Mouse (Mus musculus) midbrain, embryonic 10.5 days (tissue): Measurements from ENCODE around the gene Bcl2l12. TPM values are rescaled to one million over a fixed set of nuclear protein-coding genes. Genes with fewer than 3 reads are reported as not detected.
"Not testable (repeated sequence)": the region's sequence is repeated elsewhere in the genome, so short reads cannot be mapped to it uniquely, and the experiment has no call there.

Experiments
- DNase-seq: peaks from one replicate; pipeline ENCODE4 v3.0.0-alpha.2; 2017; ENCODE audit warnings: low spot score
- H3K27ac ChIP-seq: fragments of 300-500 bp; sonication (generic); replicated peaks from 2 replicates; pipeline ENCODE4 v1.5.1; 2016; ENCODE audit warnings: mild to moderate bottlenecking
- H3K27me3 ChIP-seq: fragments of 300-500 bp; sonication (generic); 2 replicates; pipeline ENCODE4 v1.6.1; 2016; ENCODE audit warnings: low read depth, mild to moderate bottlenecking; ENCODE audit not compliant: poor library complexity, severe bottlenecking
- H3K36me3 ChIP-seq: fragments of 300-500 bp; sonication (generic); 2 replicates; pipeline ENCODE4 v1.6.1; 2016; ENCODE audit warnings: mild to moderate bottlenecking, moderate library complexity
- H3K4me1 ChIP-seq: fragments of 300-500 bp; sonication (generic); 2 replicates; pipeline ENCODE4 v1.6.1; 2016
- H3K4me3 ChIP-seq: fragments of 300-500 bp; sonication (generic); 2 replicates; pipeline ENCODE4 v1.5.1; 2016; ENCODE audit warnings: mild to moderate bottlenecking, moderate library complexity
- H3K9me3 ChIP-seq: fragments of 300-500 bp; sonication (generic); replicated peaks from 2 replicates; pipeline ENCODE4 v1.6.1; 2016; ENCODE audit warnings: mild to moderate bottlenecking
- WGBS: fragments of 180-500 bp; shearing (Covaris S2); methylation state at CpG from one replicate; pipeline ENCODE4 v1.1.7; 2016; 5-methylcytosine and 5-hydroxymethylcytosine counted together
- polyA plus RNA-seq: library from polyadenylated mRNA; unstranded; fragments of >200 nt; fragmentation: Nextera tagmentation; extraction: Ambion mirVana; gene quantifications from 2 replicates; pipeline ENCODE4 v1.2.1, GENCODE M21; 2016

Gene Bcl2l12
- polyA plus RNA-seq, 1 experiment from 2014 or later = 77.4 TPM

DNA sequence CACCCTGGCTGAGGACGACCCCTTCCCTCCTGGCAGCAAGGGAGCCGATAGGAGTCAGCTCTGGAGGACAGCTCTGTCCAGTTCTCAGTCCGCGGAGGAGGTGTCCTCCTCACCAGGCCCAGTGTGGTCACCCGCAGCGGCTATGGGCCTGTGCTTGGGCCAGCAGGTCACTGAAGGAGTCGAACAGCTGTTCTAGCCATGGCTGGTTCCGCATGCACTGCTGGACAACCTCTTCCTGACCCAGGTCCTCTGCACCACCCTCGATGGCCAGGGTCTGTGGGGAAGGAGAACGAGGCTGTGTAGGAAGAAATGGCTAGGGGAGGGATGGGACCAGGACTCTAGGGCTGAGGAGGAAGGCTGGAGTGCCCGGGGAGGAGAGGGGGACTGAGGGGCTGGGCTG lies 29.8 kb upstream of the Bcl2l12 start:
- Histone ChIP-seq H3K9me3 (no peaks in the 10 kb centered on the region), H3K27ac (no peak overlapping the region), H3K4me1 (peaks cover 9% of the 10 kb centered on the region; the same call in 1 of the 2 replicates), H3K4me3 (peak overlapping the region; percentile 17; the same call in 1 of the 2 replicates), H3K27me3 (no peaks in the 10 kb centered on the region), H3K36me3 (peaks cover 72% of the 10 kb centered on the region)
- no peak for DNase-seq
- 97% methylated on average over 11 of the region's 11 CpGs for WGBS

DNA sequence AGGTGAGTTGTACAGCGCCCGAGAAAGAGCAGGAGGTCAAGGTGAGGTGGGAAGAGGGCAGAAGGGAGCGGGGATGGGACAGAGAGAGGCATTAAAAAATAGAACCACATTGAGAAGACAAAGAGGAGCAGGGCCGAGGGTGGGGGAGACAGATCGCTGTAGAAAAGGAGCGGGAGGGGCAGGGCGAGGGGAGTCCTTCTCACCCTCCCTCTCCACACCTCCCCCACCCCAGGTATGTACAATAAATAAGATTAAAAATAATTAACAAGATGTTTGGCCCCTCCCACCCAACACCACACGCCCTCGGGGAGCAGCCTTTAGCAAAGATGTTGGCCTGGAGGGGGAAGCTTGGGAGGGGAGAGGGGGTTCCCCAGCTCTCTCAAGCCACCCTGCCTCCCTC lies 29.2 kb upstream of the Bcl2l12 start:
- Histone ChIP-seq H3K36me3 (peaks cover 66% of the 10 kb centered on the region), H3K9me3 (no peaks in the 10 kb centered on the region), H3K27me3 (no peaks in the 10 kb centered on the region), H3K27ac (no peak overlapping the region), H3K4me3 (no peak overlapping the region), H3K4me1 (peaks cover 9% of the 10 kb centered on the region; the same call in 1 of the 2 replicates)
- DNase-seq = no peak
- 91% methylated on average over 9 of the region's 9 CpGs for WGBS

DNA sequence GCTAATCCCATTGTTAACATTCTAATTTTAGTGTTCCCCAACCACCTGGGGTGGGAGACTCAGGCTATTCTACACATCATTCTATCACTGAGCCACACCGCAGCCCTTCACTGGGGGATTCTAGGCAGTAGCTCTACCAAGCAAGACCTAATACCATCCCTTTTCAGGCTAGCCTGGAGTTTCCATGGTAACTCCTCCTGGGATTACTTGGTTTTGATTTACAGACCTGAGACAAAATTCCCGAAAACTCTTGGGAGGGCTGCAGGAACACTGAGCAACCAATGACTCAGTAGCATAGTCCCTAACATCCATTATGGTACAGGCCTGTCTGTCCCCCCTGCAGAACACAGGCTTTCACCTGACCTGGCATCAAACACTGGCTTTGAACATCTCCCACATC lies 27.7 kb upstream of the Bcl2l12 start:
- Histone ChIP-seq H3K27me3 (no peaks in the 10 kb centered on the region), H3K4me1 (peaks cover 10% of the 10 kb centered on the region), H3K4me3 (no peak overlapping the region), H3K36me3 (peaks cover 51% of the 10 kb centered on the region), H3K27ac (no peak overlapping the region), H3K9me3 (no peaks in the 10 kb centered on the region)
- no peak for DNase-seq
- 63% methylated on average over 2 of the region's 2 CpGs for WGBS

DNA sequence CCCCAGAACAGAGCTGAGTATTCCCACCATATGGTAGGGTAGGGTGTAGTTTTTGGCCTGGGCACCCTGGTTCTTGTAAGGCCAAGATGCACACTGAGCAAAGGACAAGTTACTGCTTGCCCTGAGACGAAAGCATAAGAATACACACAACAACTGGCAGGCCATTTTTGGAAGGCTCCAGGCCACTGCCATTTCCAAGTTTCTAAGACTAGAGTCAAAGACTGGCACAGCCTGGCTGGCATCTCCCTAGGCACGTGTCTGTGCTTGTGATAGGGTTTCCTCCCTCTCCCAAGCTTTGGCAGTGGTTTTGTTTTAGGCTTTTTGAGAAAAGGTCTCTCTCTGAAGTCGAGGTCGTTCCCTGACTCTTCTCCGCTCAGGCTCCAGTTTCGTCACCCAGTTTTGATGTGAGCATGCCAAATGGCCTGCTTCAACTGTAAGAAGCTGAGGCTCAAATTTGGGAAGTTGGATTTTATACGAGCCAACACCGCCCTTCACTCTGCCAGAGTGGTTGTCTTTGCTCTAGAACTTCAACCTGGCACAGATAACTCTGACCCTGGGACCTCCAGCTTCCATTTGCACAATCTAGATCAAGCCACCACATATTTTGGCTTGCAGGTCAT lies 27.2 kb upstream of the Bcl2l12 start:
- H3K4me3 ChIP-seq = no peak overlapping the region
- peaks cover 13% of the 10 kb centered on the region for H3K4me1 ChIP-seq
- WGBS = 82% methylated on average over 8 of the region's 8 CpGs
- H3K9me3 ChIP-seq = no peaks in the 10 kb centered on the region
- no peak for DNase-seq
- no peaks in the 10 kb centered on the region; the same call in 1 of the 2 replicates for H3K27me3 ChIP-seq
- no peak overlapping the region for H3K27ac ChIP-seq
- H3K36me3 ChIP-seq = peaks cover 45% of the 10 kb centered on the region

DNA sequence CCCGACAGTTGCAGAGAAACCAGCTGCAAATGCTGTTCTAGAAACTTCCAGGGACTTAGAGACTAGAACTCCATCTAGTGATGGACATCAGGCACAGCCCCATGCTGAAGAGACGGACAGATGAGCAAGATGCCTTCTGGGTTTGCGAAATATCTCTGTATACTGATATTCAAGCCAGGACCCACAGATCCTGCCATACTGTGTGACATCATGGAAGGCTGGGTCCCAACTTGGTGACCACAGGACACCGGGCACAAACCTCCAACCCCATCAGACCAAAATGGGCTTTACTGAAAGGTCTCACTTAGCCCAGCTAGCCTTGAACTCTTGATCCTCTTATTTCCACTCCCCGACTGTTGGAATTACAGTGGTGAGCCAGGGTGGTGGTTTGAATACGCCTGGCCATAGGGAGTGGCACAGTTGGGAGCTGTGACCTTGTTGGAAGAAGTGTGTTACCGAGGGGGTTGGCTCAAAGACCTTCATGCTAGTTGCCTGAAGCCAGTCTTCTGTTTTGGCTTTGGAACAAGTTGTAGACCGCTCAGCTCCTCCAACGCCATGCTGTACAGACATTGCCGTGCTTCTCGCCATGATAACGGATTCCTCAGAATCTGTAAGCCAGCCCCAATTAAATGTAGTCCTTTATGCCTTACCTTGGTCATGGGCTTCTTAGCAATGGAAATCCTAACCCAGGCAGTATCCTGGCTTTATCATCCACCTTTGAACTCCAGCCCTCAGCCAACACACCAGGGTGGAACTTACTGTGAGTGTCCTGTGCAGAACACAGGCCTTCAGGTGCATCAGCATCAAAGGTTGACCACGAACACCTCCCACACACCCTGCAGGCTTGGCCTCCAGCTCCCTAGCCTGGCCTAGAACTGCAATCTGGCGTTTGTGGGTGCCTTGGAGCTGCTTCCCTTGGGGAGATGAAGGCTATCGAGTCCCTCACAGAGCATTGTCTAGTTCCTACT lies 26.1 kb upstream of the Bcl2l12 start:
- Histone ChIP-seq H3K27me3 (peaks cover 11% of the 10 kb centered on the region; the same call in 1 of the 2 replicates), H3K27ac (no peak overlapping the region), H3K4me3 (no peak overlapping the region), H3K9me3 (no peaks in the 10 kb centered on the region), H3K36me3 (peaks cover 34% of the 10 kb centered on the region), H3K4me1 (peaks cover 18% of the 10 kb centered on the region)
- WGBS = 89% methylated on average over 15 of the region's 15 CpGs
- no peak for DNase-seq

DNA sequence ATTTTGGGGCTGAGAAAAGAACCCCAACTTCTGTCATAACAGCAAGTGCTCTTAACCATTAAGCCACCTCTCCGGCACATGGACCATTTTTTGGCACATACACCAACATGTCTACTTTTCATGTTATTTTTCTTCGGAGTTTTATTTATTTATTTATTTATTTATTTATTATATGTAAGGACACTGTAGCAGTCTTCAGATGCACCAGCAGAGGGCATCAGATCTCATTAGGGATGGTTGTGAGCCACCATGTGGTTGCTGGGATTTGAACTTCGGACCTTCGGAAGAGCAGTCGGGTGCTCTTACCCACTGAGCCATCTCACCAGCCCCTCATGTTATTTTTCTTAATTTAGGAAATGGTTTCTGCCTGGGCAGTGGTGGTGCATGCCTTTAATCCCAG lies 25.2 kb upstream of the Bcl2l12 start:
- not testable (repeated sequence) for H3K4me3 ChIP-seq, DNase-seq, H3K27ac ChIP-seq, H3K9me3 ChIP-seq
- peaks cover 27% of the 10 kb centered on the region for H3K4me1 ChIP-seq
- H3K36me3 ChIP-seq = peaks cover 25% of the 10 kb centered on the region
- WGBS = 86% methylated on average over 5 of the region's 5 CpGs
- H3K27me3 ChIP-seq = peaks cover 20% of the 10 kb centered on the region

DNA sequence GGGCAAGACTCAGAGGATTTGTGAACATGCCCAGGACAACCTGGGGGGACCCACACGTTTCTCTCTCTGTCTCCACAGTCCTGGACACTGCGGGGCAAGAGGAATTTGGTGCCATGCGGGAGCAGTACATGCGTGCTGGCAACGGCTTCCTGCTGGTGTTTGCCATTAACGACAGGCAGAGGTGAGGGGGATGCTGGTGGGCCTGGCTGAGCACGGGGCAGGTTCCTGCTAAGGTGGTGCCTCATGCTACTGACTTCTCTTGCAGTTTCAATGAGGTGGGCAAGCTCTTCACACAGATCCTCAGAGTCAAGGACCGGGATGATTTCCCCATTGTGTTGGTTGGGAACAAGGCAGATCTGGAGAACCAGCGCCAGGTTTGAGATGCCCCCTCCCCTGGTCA lies 21.7 kb upstream of the Bcl2l12 start:
- no peaks in the 10 kb centered on the region for H3K36me3 ChIP-seq
- 78% methylated on average over 9 of the region's 9 CpGs for WGBS
- peaks cover 41% of the 10 kb centered on the region for H3K4me1 ChIP-seq
- no peak overlapping the region for H3K27ac ChIP-seq
- no peak for DNase-seq
- peaks cover 24% of the 10 kb centered on the region for H3K27me3 ChIP-seq
- no peaks in the 10 kb centered on the region for H3K9me3 ChIP-seq
- peak overlapping the region; percentile 7; the same call in 1 of the 2 replicates for H3K4me3 ChIP-seq

DNA sequence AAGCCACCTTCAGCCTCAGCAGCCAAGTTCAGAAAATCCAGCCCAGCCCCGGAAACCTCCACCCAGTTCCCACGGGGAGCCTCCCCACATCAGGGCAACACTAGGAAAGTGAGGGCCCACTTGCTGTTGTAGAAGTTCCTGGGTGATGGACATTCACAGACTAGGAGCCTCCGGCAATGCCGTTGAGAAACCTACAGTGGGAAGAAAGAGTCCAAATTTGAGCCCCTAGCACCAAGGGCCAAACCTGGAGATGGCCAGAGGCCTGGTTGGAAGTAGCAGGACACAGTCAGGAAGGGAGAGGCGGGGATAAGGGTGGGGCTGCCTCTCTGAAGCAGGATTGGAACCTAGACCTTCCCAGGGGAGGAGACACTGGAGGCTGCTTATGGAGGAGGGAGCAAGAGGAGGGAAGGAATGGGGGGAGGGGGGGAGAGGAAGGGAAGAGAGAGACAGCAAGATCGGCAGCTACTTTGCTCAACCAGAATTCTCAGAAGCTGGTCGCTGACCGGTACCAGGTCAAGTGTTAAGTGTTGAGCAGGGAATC lies 20.6 kb upstream of the Bcl2l12 start:
- Histone ChIP-seq H3K27ac (no peak overlapping the region), H3K9me3 (no peaks in the 10 kb centered on the region), H3K36me3 (0 out of 2 replicates have a peak, but pooled peaks cover 1% of the 10 kb centered on the region), H3K27me3 (peaks cover 24% of the 10 kb centered on the region), H3K4me3 (peak overlapping the region; percentile 72), H3K4me1 (peaks cover 53% of the 10 kb centered on the region)
- no peak for DNase-seq
- 42% methylated on average over 8 of the region's 8 CpGs for WGBS

DNA sequence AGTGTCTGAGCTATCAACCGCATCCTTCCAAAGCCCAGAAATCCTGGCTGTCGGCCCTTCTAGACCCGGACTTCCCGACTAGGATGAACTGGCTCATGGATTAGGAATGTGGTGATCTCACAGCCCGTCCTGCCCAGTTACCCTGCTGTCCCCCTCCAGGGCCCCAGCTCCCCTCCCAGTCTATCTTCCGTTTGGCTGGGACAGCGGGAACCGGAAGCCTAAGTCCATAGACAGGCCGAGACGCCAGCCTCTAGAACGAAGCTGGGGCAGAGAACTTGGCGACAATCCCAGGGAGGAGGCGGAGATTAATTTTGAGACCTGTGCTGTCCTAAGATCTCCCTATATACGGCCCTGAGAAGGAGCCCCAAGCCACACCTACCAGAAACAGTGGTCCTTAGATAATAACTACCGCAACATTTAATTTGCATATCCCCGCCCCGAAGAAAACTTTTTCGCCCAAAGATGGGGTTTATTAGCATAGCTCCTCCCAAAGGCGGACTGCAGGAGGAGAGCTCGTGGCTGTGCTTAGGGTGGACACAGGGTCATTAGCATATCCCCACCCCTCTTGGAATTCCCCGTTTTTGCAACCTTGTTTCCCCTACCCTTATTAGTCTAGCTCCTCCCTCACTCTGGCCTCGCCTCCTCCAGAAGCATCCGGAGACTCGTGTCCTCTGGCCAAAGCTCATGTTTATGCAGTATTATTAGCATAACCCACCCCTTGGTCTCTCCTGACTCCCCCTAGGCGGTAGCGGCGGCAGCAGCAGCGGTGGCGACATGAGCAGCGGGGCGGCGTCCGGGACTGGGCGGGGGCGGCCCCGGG lies 18.9 kb upstream of the Bcl2l12 start, which contains the start of gene Rras:
Gene Rras, plus strand, starts transcription at position 720 of the 820 bp plus-strand sequence.
- WGBS = under 1% methylated on average over 36 of the region's 36 CpGs
- H3K27me3 ChIP-seq = peaks cover 24% of the 10 kb centered on the region
- peak within 1 kb of the TSS; percentile 72 for H3K4me3 ChIP-seq
- H3K36me3 ChIP-seq = peaks cover 16% of the 10 kb centered on the region
- H3K9me3 ChIP-seq = no peaks in the 10 kb centered on the region
- H3K4me1 ChIP-seq = peaks cover 54% of the 10 kb centered on the region
- H3K27ac ChIP-seq = peak within 1 kb of the TSS; percentile 89
- peak; percentile 90 for DNase-seq

DNA sequence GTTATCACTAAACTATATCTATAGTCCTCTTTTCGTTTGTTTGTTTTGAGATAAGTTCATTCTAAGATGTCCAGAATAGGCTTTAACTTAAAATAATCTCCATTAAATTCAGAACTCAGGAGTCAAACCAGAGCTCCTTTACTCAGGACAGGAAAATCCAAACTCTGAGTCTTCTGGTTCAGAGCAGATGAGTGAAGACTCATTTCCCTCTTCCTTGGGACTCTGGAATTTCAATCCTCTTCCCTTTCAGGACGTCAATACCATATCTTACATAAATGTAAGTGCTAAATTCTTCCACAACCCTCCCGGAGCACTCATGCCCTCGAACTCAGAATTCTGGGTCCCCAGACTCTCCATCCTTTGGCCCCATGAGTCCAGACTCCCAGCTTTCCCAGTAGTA lies 18.2 kb upstream of the Bcl2l12 start:
- Histone ChIP-seq H3K9me3 (no peaks in the 10 kb centered on the region), H3K4me1 (peaks cover 54% of the 10 kb centered on the region), H3K36me3 (peaks cover 23% of the 10 kb centered on the region), H3K27ac (peak overlapping the region; percentile 89), H3K27me3 (peaks cover 24% of the 10 kb centered on the region), H3K4me3 (peak overlapping the region; percentile 72)
- DNase-seq = no peak
- 2% methylated on average over 4 of the region's 4 CpGs for WGBS

DNA sequence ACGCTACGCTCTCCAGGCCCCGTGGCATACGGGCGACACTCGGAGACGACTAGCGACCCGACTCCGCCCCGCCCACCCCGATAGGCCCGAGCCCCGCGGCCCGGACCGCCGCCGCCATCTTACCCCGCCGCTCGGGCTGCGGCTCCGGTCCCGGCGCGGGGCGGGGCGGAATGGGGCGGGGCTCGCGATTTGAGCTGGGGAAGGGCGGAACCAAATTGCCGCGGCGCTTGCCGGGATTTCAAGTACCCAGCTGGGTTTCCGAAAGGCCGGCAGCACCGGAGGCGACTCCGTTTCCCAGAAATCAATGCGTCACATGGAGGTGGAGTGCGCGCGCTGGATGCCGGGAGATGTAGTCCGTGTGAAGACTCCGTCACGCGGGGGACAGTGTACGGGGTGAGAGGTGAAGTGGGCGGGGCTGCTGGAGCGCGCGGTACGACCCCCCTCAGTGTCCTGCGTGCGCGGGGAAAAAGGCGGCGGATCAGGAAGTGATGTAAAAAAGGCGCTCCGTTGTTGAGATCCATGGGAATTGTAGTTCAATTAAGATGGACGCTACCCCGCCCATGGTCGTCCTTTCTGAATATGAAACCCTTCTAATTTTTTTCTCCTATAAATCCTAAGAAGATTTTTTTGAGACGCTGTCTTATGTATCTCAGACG lies 17.6 kb upstream of the Bcl2l12 start, which contains the start of gene Scaf1:
Gene Scaf1, minus strand, starts transcription at position 407 of the 656 bp plus-strand sequence.
- Histone ChIP-seq H3K9me3 (no peaks in the 10 kb centered on the region), H3K4me3 (peak within 1 kb of the TSS; percentile 72), H3K36me3 (peaks cover 30% of the 10 kb centered on the region), H3K27ac (peak within 1 kb of the TSS; percentile 89), H3K27me3 (peaks cover 24% of the 10 kb centered on the region), H3K4me1 (peaks cover 52% of the 10 kb centered on the region)
- peak; percentile 100 for DNase-seq
- WGBS = under 1% methylated on average over 69 of the region's 69 CpGs
